Mouse (Mus musculus) testis, adult 2 months (tissue): ENCODE results near the gene Abraxas2.

Experiments used
- CTCF ChIP-seq: fragments of 200-500 bp; IDR thresholded peaks from 2 replicates; pipeline ENCODE4 v1.5.1; 2012; ENCODE audit warnings: low read depth, mild to moderate bottlenecking, inconsistent platforms, low read length, moderate library complexity; ENCODE audit not compliant: control insufficient read depth, insufficient read depth, insufficient replicate concordance
- POLR2A ChIP-seq: fragments of 200-500 bp; IDR thresholded peaks from 2 replicates; pipeline ENCODE4 v1.6.1; 2012; ENCODE audit warnings: low read depth, mild to moderate bottlenecking, inconsistent platforms, low read length, moderate library complexity; ENCODE audit not compliant: control insufficient read depth

- TF ChIP-seq POLR2A: no peak
- no peak for TF ChIP-seq CTCF
Observed at GRCm38 (mm10) chr7:132882343-132882742, 23.3 kb downstream of the Abraxas2 start.
